Mouse (Mus musculus) embryonic facial prominence, embryonic 13.5 days (tissue): ENCODE data around the gene Rnf126. TPM values are rescaled to one million over a fixed set of nuclear protein-coding genes. Genes with fewer than 3 reads are reported as not detected.

Source experiments
- ATAC-seq: fragments of 200-750 bp; cut with Nextera tagmentation; 2 replicates; pipeline ENCODE4 v1.8.0; 2017; ENCODE audit warnings: low read depth; ENCODE audit not compliant: insufficient number of reproducible peaks, insufficient read depth, low FRiP score, low TSS enrichment
- H3K27ac ChIP-seq: fragments of 300-500 bp; sonication (generic); 2 replicates; pipeline ENCODE4 v1.5.1; 2015; ENCODE audit warnings: moderate library complexity, mild to moderate bottlenecking, inconsistent platforms
- H3K27me3 ChIP-seq: fragments of 300-500 bp; sonication (generic); 2 replicates; pipeline ENCODE4 v1.6.1; 2015; ENCODE audit warnings: mild to moderate bottlenecking, inconsistent platforms
- H3K36me3 ChIP-seq: fragments of 300-500 bp; sonication (generic); 2 replicates; pipeline ENCODE4 v1.6.1; 2015; ENCODE audit warnings: mild to moderate bottlenecking, inconsistent platforms
- H3K4me1 ChIP-seq: fragments of 300-500 bp; sonication (generic); 2 replicates; pipeline ENCODE4 v1.6.1; 2015; ENCODE audit warnings: inconsistent platforms
- H3K4me2 ChIP-seq: fragments of 300-500 bp; sonication (generic); 2 replicates; pipeline ENCODE4 v1.6.1; 2015; ENCODE audit warnings: moderate library complexity, mild to moderate bottlenecking, inconsistent platforms
- H3K4me3 ChIP-seq: fragments of 300-500 bp; sonication (generic); 2 replicates; pipeline ENCODE4 v1.5.1; 2015; ENCODE audit warnings: mild to moderate bottlenecking, inconsistent platforms
- H3K9ac ChIP-seq: fragments of 300-500 bp; sonication (generic); 2 replicates; pipeline ENCODE4 v1.6.1; 2015; ENCODE audit warnings: mild to moderate bottlenecking, inconsistent platforms
- H3K9me3 ChIP-seq: fragments of 300-500 bp; sonication (generic); 2 replicates; pipeline ENCODE4 v1.6.1; 2016; ENCODE audit warnings: inconsistent platforms
- WGBS: fragments of 180-500 bp; shearing (Covaris S2); methylation state at CpG from one replicate; pipeline ENCODE4 v1.1.7; 2015; ENCODE audit warnings: mixed read lengths; 5-methylcytosine and 5-hydroxymethylcytosine counted together
- polyA plus RNA-seq: library from polyadenylated mRNA; unstranded; fragments of >200 nt; fragmentation: Nextera tagmentation; extraction: Ambion mirVana; gene quantifications from 2 replicates; pipeline ENCODE4 v1.2.1, GENCODE M21; 2015

Rnf126 gene
- polyA plus RNA-seq, 1 experiment from 2014 or later, result 96.5 TPM

- Histone ChIP-seq H3K27ac (no peak within 1 kb of the TSS), H3K4me2 (no peak within 1 kb of the TSS), H3K36me3 (peaks cover 3% of the 10 kb centered on the region; the same call in 1 of the 2 replicates), H3K9me3 (no peaks in the 10 kb centered on the region), H3K9ac (no peak within 1 kb of the TSS), H3K4me3 (no peak within 1 kb of the TSS), H3K27me3 (no peaks in the 10 kb centered on the region), H3K4me1 (peaks cover 18% of the 10 kb centered on the region)
- no peak for ATAC-seq
- 87% methylated on average over 4 of the region's 4 CpGs for WGBS
Observed at GRCm38 (mm10) chr10:79790861-79791260, 24.1 kb upstream of the Rnf126 start, which contains the start of gene Prss57. TSS of gene Prss57 (minus strand) at chr10:79790961.

GRCm38 (mm10) chr10:79789581-79789980 is 22.8 kb upstream of the Rnf126 start:
- no peak overlapping the region for H3K9ac ChIP-seq
- H3K4me1 ChIP-seq, result peaks cover 10% of the 10 kb centered on the region
- no peak overlapping the region for H3K27ac ChIP-seq
- no peak for ATAC-seq
- H3K4me3 ChIP-seq, result no peak overlapping the region
- peaks cover 5% of the 10 kb centered on the region; the same call in 1 of the 2 replicates for H3K27me3 ChIP-seq
- H3K36me3 ChIP-seq, result no peaks in the 10 kb centered on the region
- 49% methylated on average over 2 of the region's 2 CpGs for WGBS
- no peaks in the 10 kb centered on the region for H3K9me3 ChIP-seq
- no peak overlapping the region for H3K4me2 ChIP-seq

GRCm38 (mm10) chr10:79788386-79789158 is 21.8 kb upstream of the Rnf126 start:
- no peak for ATAC-seq
- 33% methylated on average over 7 of the region's 7 CpGs for WGBS
- Histone ChIP-seq H3K4me3 (no peak overlapping the region), H3K4me1 (peaks cover 5% of the 10 kb centered on the region; the same call in 1 of the 2 replicates), H3K27ac (no peak overlapping the region), H3K36me3 (no peaks in the 10 kb centered on the region), H3K9ac (no peak overlapping the region), H3K4me2 (no peak overlapping the region), H3K9me3 (no peaks in the 10 kb centered on the region), H3K27me3 (peaks cover 6% of the 10 kb centered on the region; the same call in 1 of the 2 replicates)

GRCm38 (mm10) chr10:79783920-79784800 is 17.4 kb upstream of the Rnf126 start:
- Histone ChIP-seq H3K27ac (no peak overlapping the region), H3K9ac (no peak overlapping the region), H3K4me2 (no peak overlapping the region), H3K36me3 (no peaks in the 10 kb centered on the region), H3K4me3 (no peak overlapping the region), H3K9me3 (no peaks in the 10 kb centered on the region), H3K4me1 (peaks cover 23% of the 10 kb centered on the region), H3K27me3 (peaks cover 46% of the 10 kb centered on the region)
- 38% methylated on average over 27 of the region's 27 CpGs for WGBS
- no peak for ATAC-seq

- Histone ChIP-seq H3K27me3 (peaks cover 57% of the 10 kb centered on the region), H3K9ac (no peak overlapping the region), H3K4me2 (no peak overlapping the region), H3K9me3 (no peaks in the 10 kb centered on the region), H3K4me3 (no peak overlapping the region), H3K4me1 (peaks cover 29% of the 10 kb centered on the region), H3K27ac (no peak overlapping the region), H3K36me3 (no peaks in the 10 kb centered on the region)
- ATAC-seq, result no peak
- WGBS, result 63% methylated on average over 7 of the region's 7 CpGs
Observed at GRCm38 (mm10) chr10:79783050-79783449, 16.3 kb upstream of the Rnf126 start.

- Histone ChIP-seq H3K4me3 (no peak overlapping the region), H3K27ac (no peak overlapping the region), H3K4me1 (peaks cover 40% of the 10 kb centered on the region), H3K4me2 (no peak overlapping the region), H3K27me3 (peaks cover 60% of the 10 kb centered on the region), H3K9me3 (no peaks in the 10 kb centered on the region), H3K36me3 (no peaks in the 10 kb centered on the region), H3K9ac (no peak overlapping the region)
- 52% methylated on average over 5 of the region's 5 CpGs for WGBS
- no peak for ATAC-seq
Observed at GRCm38 (mm10) chr10:79781956-79782355, 15.2 kb upstream of the Rnf126 start.

- Histone ChIP-seq H3K4me1 (peaks cover 43% of the 10 kb centered on the region), H3K36me3 (no peaks in the 10 kb centered on the region), H3K9ac (0 out of 2 replicates have a peak overlapping the region, but pooled peaks have one; percentile 36), H3K27ac (no peak overlapping the region), H3K9me3 (no peaks in the 10 kb centered on the region), H3K27me3 (peaks cover 60% of the 10 kb centered on the region), H3K4me3 (peak overlapping the region; percentile 46), H3K4me2 (peak overlapping the region; percentile 75)
- ATAC-seq, result no peak
- 29% methylated on average over 21 of the region's 21 CpGs for WGBS
Observed at GRCm38 (mm10) chr10:79781139-79781538, 14.4 kb upstream of the Rnf126 start.

- H3K9ac ChIP-seq, result 0 out of 2 replicates have a peak overlapping the region, but pooled peaks have one; percentile 37
- H3K4me3 ChIP-seq, result peak overlapping the region; percentile 46
- no peak overlapping the region; the same call in 1 of the 2 replicates for H3K27ac ChIP-seq
- no peaks in the 10 kb centered on the region for H3K36me3 ChIP-seq
- peaks cover 60% of the 10 kb centered on the region for H3K27me3 ChIP-seq
- ATAC-seq, result no peak; the same call in 1 of the 2 replicates
- WGBS, result 1% methylated on average over 13 of the region's 13 CpGs
- H3K4me2 ChIP-seq, result peak overlapping the region; percentile 75
- H3K4me1 ChIP-seq, result peaks cover 43% of the 10 kb centered on the region
- H3K9me3 ChIP-seq, result no peaks in the 10 kb centered on the region
Observed at GRCm38 (mm10) chr10:79780664-79781015, 13.9 kb upstream of the Rnf126 start.

GRCm38 (mm10) chr10:79779784-79780663 is 13.3 kb upstream of the Rnf126 start:
- H3K4me3 ChIP-seq, result peak overlapping the region; percentile 46
- peak overlapping the region; percentile 54 for H3K9ac ChIP-seq
- H3K36me3 ChIP-seq, result no peaks in the 10 kb centered on the region
- no peak overlapping the region; the same call in 1 of the 2 replicates for H3K27ac ChIP-seq
- peaks cover 59% of the 10 kb centered on the region for H3K27me3 ChIP-seq
- peaks cover 43% of the 10 kb centered on the region for H3K4me1 ChIP-seq
- H3K4me2 ChIP-seq, result peak overlapping the region; percentile 75
- peak; percentile 83 for ATAC-seq
- H3K9me3 ChIP-seq, result no peaks in the 10 kb centered on the region
- WGBS, result 2% methylated on average over 55 of the region's 55 CpGs

GRCm38 (mm10) chr10:79779193-79779592 is 12.4 kb upstream of the Rnf126 start:
- Histone ChIP-seq H3K4me3 (no peak overlapping the region), H3K9ac (no peak overlapping the region), H3K27me3 (peaks cover 54% of the 10 kb centered on the region), H3K27ac (no peak overlapping the region), H3K4me2 (0 out of 2 replicates have a peak overlapping the region, but pooled peaks have one; percentile 75), H3K9me3 (no peaks in the 10 kb centered on the region), H3K36me3 (no peaks in the 10 kb centered on the region), H3K4me1 (peaks cover 43% of the 10 kb centered on the region)
- no peak for ATAC-seq
- 8% methylated on average over 2 of the region's 2 CpGs for WGBS
